Mouse (Mus musculus) neural tube, embryonic 14.5 days (tissue): ENCODE results near the gene Kmt2e. TPM values are rescaled to one million over a fixed set of nuclear protein-coding genes. Genes with fewer than 3 reads are reported as not detected.

Experiments
- ATAC-seq: fragments of 200-750 bp; cut with Nextera tagmentation; 2 replicates; pipeline ENCODE4 v1.8.0; 2017; ENCODE audit warnings: low read depth, mild to moderate bottlenecking, moderate TSS enrichment, moderate library complexity
- H3K27ac ChIP-seq: fragments of 300-500 bp; sonication (generic); 2 replicates; pipeline ENCODE4 v1.5.1; 2014; ENCODE audit warnings: low read depth, mild to moderate bottlenecking, control low read depth, low read length, moderate library complexity, mixed read lengths
- H3K27me3 ChIP-seq: fragments of 300-500 bp; sonication (generic); 2 replicates; pipeline ENCODE4 v1.6.1; 2014; ENCODE audit warnings: low read length; ENCODE audit not compliant: control insufficient read depth, insufficient read depth
- H3K36me3 ChIP-seq: fragments of 300-500 bp; sonication (generic); 2 replicates; pipeline ENCODE4 v1.6.1; 2014; ENCODE audit warnings: low read length, mixed read lengths; ENCODE audit not compliant: control insufficient read depth, insufficient read depth
- H3K4me1 ChIP-seq: fragments of 300-500 bp; sonication (generic); 2 replicates; pipeline ENCODE4 v1.6.1; 2014; ENCODE audit warnings: low read length; ENCODE audit not compliant: control insufficient read depth, insufficient read depth
- H3K4me2 ChIP-seq: fragments of 300-500 bp; sonication (generic); 2 replicates; pipeline ENCODE4 v1.6.1; 2014; ENCODE audit warnings: mild to moderate bottlenecking, low read depth, low read length, control low read depth
- H3K4me3 ChIP-seq: fragments of 300-500 bp; sonication (generic); 2 replicates; pipeline ENCODE4 v1.5.1; 2014; ENCODE audit warnings: low read depth, low read length, control low read depth, mixed read lengths
- H3K9ac ChIP-seq: fragments of 300-500 bp; sonication (generic); replicated peaks from 2 replicates; pipeline ENCODE4 v1.6.1; 2014; ENCODE audit warnings: low read depth, mild to moderate bottlenecking, control low read depth, low read length, mixed read lengths
- H3K9me3 ChIP-seq: fragments of 300-500 bp; sonication (generic); 2 replicates; pipeline ENCODE4 v1.6.1; 2016; ENCODE audit warnings: low read length; ENCODE audit not compliant: control insufficient read depth
- WGBS: fragments of 180-500 bp; shearing (Covaris S2); extraction: QIAGEN DNeasy Blood & Tissue Kit; methylation state at CpG from one replicate; pipeline ENCODE4 v1.1.7; 2014; 5-methylcytosine and 5-hydroxymethylcytosine counted together
- polyA plus RNA-seq: library from polyadenylated mRNA; unstranded; fragments of >200 nt; fragmentation: Nextera tagmentation; extraction: Ambion mirVana; gene quantifications from 2 replicates; pipeline ENCODE4 v1.2.1, GENCODE M21; 2014

Kmt2e gene
- polyA plus RNA-seq, 1 experiment from 2014 or later: 151 TPM

- H3K9ac ChIP-seq: no peak overlapping the region
- no peak overlapping the region for H3K4me3 ChIP-seq
- H3K4me2 ChIP-seq: no peak overlapping the region
- H3K27ac ChIP-seq: no peak overlapping the region
- peaks cover 26% of the 10 kb centered on the region for H3K36me3 ChIP-seq
- no peaks in the 10 kb centered on the region for H3K27me3 ChIP-seq
- H3K4me1 ChIP-seq: no peaks in the 10 kb centered on the region; the same call in 1 of the 2 replicates
- WGBS: 94% methylated on average over 3 of the region's 3 CpGs
- H3K9me3 ChIP-seq: no peaks in the 10 kb centered on the region
- ATAC-seq: no peak
These were observed 30.0 kb downstream of the Kmt2e start for GRCm38 (mm10) chr5:23464247-23464646.

DNA sequence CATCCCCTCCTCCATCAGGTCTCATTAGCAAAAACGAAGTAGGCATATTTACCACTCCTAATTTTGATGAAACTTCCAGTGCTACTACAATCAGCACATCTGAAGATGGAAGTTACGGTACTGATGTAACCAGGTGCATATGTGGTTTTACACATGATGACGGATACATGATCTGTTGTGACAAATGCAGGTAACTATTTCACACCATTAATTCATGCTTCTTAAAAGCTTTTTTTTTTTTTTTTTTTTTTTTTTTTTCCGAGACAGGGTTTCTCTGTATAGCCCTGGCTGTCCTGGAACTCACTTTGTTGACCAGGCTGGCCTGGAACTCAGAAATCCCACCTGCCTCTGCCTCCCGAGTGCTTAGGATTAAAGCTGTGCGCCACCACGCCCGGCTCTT, 30.5 kb downstream of the Kmt2e start:
- 92% methylated on average over 8 of the region's 8 CpGs for WGBS
- Histone ChIP-seq H3K36me3 (peaks cover 26% of the 10 kb centered on the region), H3K27ac (no peak overlapping the region), H3K4me3 (no peak overlapping the region), H3K4me1 (no peaks in the 10 kb centered on the region; the same call in 1 of the 2 replicates), H3K27me3 (no peaks in the 10 kb centered on the region), H3K9me3 (no peaks in the 10 kb centered on the region), H3K9ac (no peak overlapping the region), H3K4me2 (no peak overlapping the region)
- no peak for ATAC-seq

DNA sequence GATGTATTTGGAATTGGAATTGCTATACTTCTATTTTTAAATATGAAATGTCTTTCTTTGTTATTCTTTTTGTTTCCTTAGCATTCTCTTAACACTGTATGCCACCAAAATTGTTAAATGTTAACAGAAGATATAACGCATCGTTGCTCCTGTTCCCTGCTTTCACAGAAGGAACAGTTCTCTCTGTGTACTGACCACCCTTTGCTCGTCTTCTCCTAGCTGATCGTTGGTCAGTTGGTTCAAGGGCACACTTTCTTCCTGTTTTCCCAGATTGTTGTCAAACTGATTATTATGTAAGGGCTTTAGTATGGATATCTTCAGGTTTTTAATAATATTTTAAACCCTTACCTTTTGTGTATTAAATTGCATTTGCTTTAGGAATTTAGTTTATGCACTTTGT, 32.3 kb downstream of the Kmt2e start:
- no peak overlapping the region for H3K4me2 ChIP-seq
- no peak overlapping the region for H3K27ac ChIP-seq
- ATAC-seq: no peak
- no peaks in the 10 kb centered on the region for H3K9me3 ChIP-seq
- H3K36me3 ChIP-seq: peaks cover 27% of the 10 kb centered on the region
- H3K4me1 ChIP-seq: no peaks in the 10 kb centered on the region; the same call in 1 of the 2 replicates
- 93% methylated on average over 4 of the region's 4 CpGs for WGBS
- H3K4me3 ChIP-seq: no peak overlapping the region
- no peak overlapping the region for H3K9ac ChIP-seq
- H3K27me3 ChIP-seq: no peaks in the 10 kb centered on the region

DNA sequence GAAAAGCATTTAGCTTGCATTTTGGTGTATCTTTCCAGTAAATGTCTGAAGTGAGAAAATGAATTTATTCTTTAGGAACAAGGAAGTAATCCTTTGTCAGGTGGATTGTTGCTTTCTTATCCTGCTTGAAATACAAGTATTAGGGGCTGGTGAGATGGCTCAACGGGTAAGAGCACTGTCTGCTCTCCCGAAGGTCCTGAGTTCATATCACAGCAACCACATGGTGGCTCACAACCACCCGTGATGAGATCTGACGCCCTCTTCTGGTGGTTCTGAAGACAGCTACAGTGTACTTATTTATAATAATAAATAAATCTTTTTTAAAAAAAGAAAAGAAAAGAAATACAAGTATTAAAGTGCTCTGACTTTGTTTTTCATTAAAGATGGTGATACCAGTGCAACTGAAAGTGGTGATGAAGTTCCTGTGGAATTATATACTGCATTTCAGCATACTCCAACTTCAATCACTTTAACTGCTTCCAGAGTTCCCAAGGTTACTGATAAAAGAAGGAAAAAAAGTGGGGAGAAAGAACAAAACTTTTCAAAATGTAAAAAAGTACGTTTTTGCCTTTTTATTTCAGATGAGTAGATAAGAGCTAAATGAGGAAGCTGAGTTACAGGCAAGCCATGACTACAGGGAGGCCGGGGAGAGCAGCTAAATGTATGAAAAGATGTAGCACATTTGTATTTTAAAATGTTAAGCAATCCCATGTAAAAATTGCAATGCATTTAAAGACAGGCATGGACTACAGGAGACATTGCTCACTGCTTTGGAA, 39.0 kb downstream of the Kmt2e start:
- H3K4me3 ChIP-seq: no peak overlapping the region
- no peak overlapping the region for H3K27ac ChIP-seq
- H3K4me1 ChIP-seq: no peaks in the 10 kb centered on the region
- no peak for ATAC-seq
- H3K27me3 ChIP-seq: no peaks in the 10 kb centered on the region
- no peaks in the 10 kb centered on the region for H3K9me3 ChIP-seq
- WGBS: 73% methylated on average over 6 of the region's 6 CpGs
- no peak overlapping the region for H3K4me2 ChIP-seq
- peaks cover 31% of the 10 kb centered on the region for H3K36me3 ChIP-seq
- H3K9ac ChIP-seq: no peak overlapping the region

GRCm38 (mm10) chr5:23483811-23484210, 49.6 kb downstream of the Kmt2e start:
- no peak overlapping the region for H3K4me3 ChIP-seq
- H3K9me3 ChIP-seq: no peaks in the 10 kb centered on the region
- no peaks in the 10 kb centered on the region for H3K27me3 ChIP-seq
- no peak overlapping the region for H3K27ac ChIP-seq
- H3K4me1 ChIP-seq: no peaks in the 10 kb centered on the region
- H3K9ac ChIP-seq: no peak overlapping the region
- 93% methylated on average over 7 of the region's 7 CpGs for WGBS
- H3K36me3 ChIP-seq: peaks cover 56% of the 10 kb centered on the region
- no peak overlapping the region for H3K4me2 ChIP-seq
- no peak for ATAC-seq

GRCm38 (mm10) chr5:23489231-23489630, 55.0 kb downstream of the Kmt2e start:
- H3K4me2 ChIP-seq: no peak overlapping the region
- no peaks in the 10 kb centered on the region for H3K27me3 ChIP-seq
- H3K9ac ChIP-seq: no peak overlapping the region
- ATAC-seq: no peak
- no peak overlapping the region for H3K27ac ChIP-seq
- peaks cover 70% of the 10 kb centered on the region for H3K36me3 ChIP-seq
- H3K4me1 ChIP-seq: no peaks in the 10 kb centered on the region
- no peaks in the 10 kb centered on the region for H3K9me3 ChIP-seq
- WGBS: 91% methylated on average over 4 of the region's 4 CpGs
- no peak overlapping the region for H3K4me3 ChIP-seq

- Histone ChIP-seq H3K4me2 (no peak overlapping the region), H3K4me1 (no peaks in the 10 kb centered on the region), H3K27ac (no peak overlapping the region), H3K9ac (no peak overlapping the region), H3K36me3 (peaks cover 73% of the 10 kb centered on the region), H3K9me3 (no peaks in the 10 kb centered on the region), H3K27me3 (no peaks in the 10 kb centered on the region), H3K4me3 (no peak overlapping the region)
- 51% methylated on average over 2 of the region's 2 CpGs for WGBS
- no peak for ATAC-seq
These were observed 56.6 kb downstream of the Kmt2e start for GRCm38 (mm10) chr5:23490797-23491196.

DNA sequence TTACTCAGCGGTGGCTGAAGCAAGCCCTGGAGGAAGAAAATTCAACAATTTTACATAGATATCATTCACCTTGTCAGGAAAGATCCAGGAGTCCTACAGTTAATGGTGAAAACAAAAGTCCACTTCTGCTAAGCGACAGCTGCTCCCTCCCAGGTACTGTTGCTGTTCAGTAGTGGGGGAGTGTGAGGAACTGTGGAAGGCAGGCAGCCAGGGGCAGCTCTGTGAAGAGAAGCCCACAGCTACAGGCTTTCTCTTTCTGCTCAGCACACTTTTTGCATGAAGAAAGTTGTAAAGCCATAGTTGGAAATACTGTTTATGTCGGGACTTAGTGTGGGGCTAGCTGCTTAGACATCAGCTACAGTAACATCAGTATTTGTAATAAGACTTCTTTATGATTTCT, 62.2 kb downstream of the Kmt2e start:
- peaks cover 79% of the 10 kb centered on the region for H3K36me3 ChIP-seq
- no peak overlapping the region for H3K9ac ChIP-seq
- no peaks in the 10 kb centered on the region for H3K4me1 ChIP-seq
- no peak overlapping the region for H3K4me3 ChIP-seq
- no peak for ATAC-seq
- H3K4me2 ChIP-seq: no peak overlapping the region
- H3K9me3 ChIP-seq: no peaks in the 10 kb centered on the region
- H3K27me3 ChIP-seq: no peaks in the 10 kb centered on the region
- H3K27ac ChIP-seq: no peak overlapping the region
- WGBS: 84% methylated on average over 3 of the region's 3 CpGs

- Histone ChIP-seq H3K4me1 (no peaks in the 10 kb centered on the region), H3K9ac (no peak overlapping the region), H3K27ac (no peak overlapping the region), H3K4me3 (no peak overlapping the region), H3K36me3 (peaks cover 82% of the 10 kb centered on the region), H3K9me3 (no peaks in the 10 kb centered on the region), H3K4me2 (no peak overlapping the region), H3K27me3 (no peaks in the 10 kb centered on the region)
- WGBS: 97% methylated on average over 5 of the region's 5 CpGs
- no peak for ATAC-seq
These were observed 62.7 kb downstream of the Kmt2e start for GRCm38 (mm10) chr5:23496933-23497332.
